Mouse (Mus musculus) liver, adult 2 months (tissue): ENCODE results near the gene 4930432K21Rik.

Experiments
- CTCF ChIP-seq: fragments of 200-500 bp; IDR thresholded peaks from 2 replicates; pipeline ENCODE4 v1.5.1; 2011; ENCODE audit warnings: low read depth, low read length, control low read depth
- POLR2A ChIP-seq: fragments of 200-500 bp; IDR thresholded peaks from 2 replicates; pipeline ENCODE4 v1.6.1; 2011; ENCODE audit warnings: low read length, control low read depth; ENCODE audit not compliant: insufficient read depth; ENCODE audit errors: extremely low read depth

DNA sequence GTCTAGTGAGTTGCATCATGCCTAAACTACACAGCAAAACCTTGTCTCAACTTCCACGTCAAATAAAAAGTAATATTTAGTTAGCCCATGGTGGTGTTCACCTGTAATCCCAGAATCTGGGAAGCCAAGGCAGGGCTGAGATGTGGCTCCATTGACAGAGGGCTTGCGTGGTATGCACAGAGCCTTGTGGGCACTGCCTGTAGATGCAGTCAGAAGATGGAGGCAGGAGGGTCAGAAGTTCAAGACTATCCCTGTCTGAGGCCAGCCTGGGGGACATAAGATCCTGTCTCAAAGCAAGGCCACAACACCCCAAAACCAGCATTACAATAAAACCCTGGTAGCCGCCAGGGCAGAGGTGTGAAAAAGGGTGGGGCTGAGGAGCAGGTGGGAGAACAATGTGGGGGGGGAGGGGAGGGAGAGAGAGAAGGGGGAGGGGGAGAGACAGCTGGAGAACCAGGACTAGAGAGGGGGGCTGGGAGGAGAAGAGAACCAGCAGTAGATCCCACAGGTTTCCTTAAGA lies 46.5 kb downstream of the 4930432K21Rik start:
- TF ChIP-seq POLR2A, result no peak
- no peak for TF ChIP-seq CTCF
